Mouse (Mus musculus): ENCODE results near the gene Cbr4. TPM values are rescaled to one million over a fixed set of nuclear protein-coding genes. Genes with fewer than 3 reads are reported as not detected.

Gene Cbr4
- total RNA-seq, 2 experiments from 2014 or later, result 38.2 to 38.7 TPM

- no peak for DNase-seq (ENCODE audit: low spot score)
Observed at GRCm38 (mm10) chr8:61486923-61487529, 508 bp upstream of the Cbr4 start.

- DNase-seq (ENCODE audit: low spot score), result no peak
Observed at GRCm38 (mm10) chr8:61488631-61489030, 1.1 kb downstream of the Cbr4 start.

- no peak for DNase-seq (ENCODE audit: low spot score)
Observed at GRCm38 (mm10) chr8:61497110-61497509, 9.6 kb downstream of the Cbr4 start.

GRCm38 (mm10) chr8:61499035-61499434 lies 11.5 kb downstream of the Cbr4 start:
- DNase-seq (ENCODE audit: low spot score), result no peak

- DNase-seq (ENCODE audit: low spot score), result no peak
Observed at GRCm38 (mm10) chr8:61500914-61501313, 13.4 kb downstream of the Cbr4 start.

GRCm38 (mm10) chr8:61502277-61502676 lies 14.7 kb downstream of the Cbr4 start:
- DNase-seq (ENCODE audit: low spot score), result no peak

GRCm38 (mm10) chr8:61515110-61515930 lies 27.8 kb downstream of the Cbr4 start:
- DNase-seq (ENCODE audit: low spot score), result no peak

GRCm38 (mm10) chr8:61515931-61516744 lies 28.6 kb downstream of the Cbr4 start:
- peak; percentile 72 for DNase-seq (ENCODE audit: low spot score)

GRCm38 (mm10) chr8:61516745-61517501 lies 29.4 kb downstream of the Cbr4 start:
- DNase-seq (ENCODE audit: low spot score), result no peak

- no peak for DNase-seq (ENCODE audit: low spot score)
Observed at GRCm38 (mm10) chr8:61517502-61518185, 30.1 kb downstream of the Cbr4 start.

- DNase-seq (ENCODE audit: low spot score), result peak; percentile 26
Observed at GRCm38 (mm10) chr8:61522132-61522531, 34.6 kb downstream of the Cbr4 start.

- DNase-seq (ENCODE audit: low spot score), result no peak
Observed at GRCm38 (mm10) chr8:61527037-61527436, 39.5 kb downstream of the Cbr4 start.

GRCm38 (mm10) chr8:61528197-61528596 lies 40.7 kb downstream of the Cbr4 start:
- no peak for DNase-seq (ENCODE audit: low spot score)

GRCm38 (mm10) chr8:61528642-61529041 lies 41.1 kb downstream of the Cbr4 start:
- no peak for DNase-seq (ENCODE audit: low spot score)

- no peak for DNase-seq (ENCODE audit: low spot score)
Observed at GRCm38 (mm10) chr8:61531944-61532795, 44.6 kb downstream of the Cbr4 start.

- DNase-seq (ENCODE audit: low spot score), result no peak
Observed at GRCm38 (mm10) chr8:61532831-61533230, 45.3 kb downstream of the Cbr4 start.

GRCm38 (mm10) chr8:61533356-61533926 lies 45.9 kb downstream of the Cbr4 start:
- DNase-seq (ENCODE audit: low spot score), result no peak

- DNase-seq (ENCODE audit: low spot score), result no peak
Observed at GRCm38 (mm10) chr8:61535472-61535871, 47.9 kb downstream of the Cbr4 start.

- DNase-seq (ENCODE audit: low spot score), result no peak
Observed at GRCm38 (mm10) chr8:61537471-61537870, 49.9 kb downstream of the Cbr4 start.

Measured in gastrocnemius, adult 18-20 months (tissue).